Mouse (Mus musculus): ENCODE measurements at regions not wholly inside any gene's neighbourhood (a gene's known extent, or its start where the extent isn't known, plus 50 kb on each side); places are given as distances from the start of the nearest gene placed in this dataset.

GRCm38 (mm10) chr17:45811632-45812221 lies 78.1 kb upstream of the 1600014C23Rik start:
- 74% methylated on average over 11 of the region's 11 CpGs for WGBS
- no peak overlapping the region for H3K27ac ChIP-seq (ENCODE audit: low read depth, low read length)
- no peaks in the 10 kb centered on the region for H3K27me3 ChIP-seq (ENCODE audit: control insufficient read depth, insufficient read depth, low read length)
- H3K4me1 ChIP-seq (ENCODE audit: control insufficient read depth, insufficient read depth, low read length), result no peaks in the 10 kb centered on the region
- DNase-seq (ENCODE audit: low spot score, missing footprints) (no peak), ATAC-seq (ENCODE audit: low FRiP score) (no peak)
- H3K36me3 ChIP-seq (ENCODE audit: control insufficient read depth, insufficient read depth, low read length), result no peaks in the 10 kb centered on the region
- H3K9ac ChIP-seq (ENCODE audit: low read length), result no peak overlapping the region
- H3K9me3 ChIP-seq (ENCODE audit: control insufficient read depth, low read length), result no peaks in the 10 kb centered on the region
- H3K4me3 ChIP-seq (ENCODE audit: low read depth, low read length), result no peak overlapping the region
- no peak overlapping the region for H3K4me2 ChIP-seq

DNA sequence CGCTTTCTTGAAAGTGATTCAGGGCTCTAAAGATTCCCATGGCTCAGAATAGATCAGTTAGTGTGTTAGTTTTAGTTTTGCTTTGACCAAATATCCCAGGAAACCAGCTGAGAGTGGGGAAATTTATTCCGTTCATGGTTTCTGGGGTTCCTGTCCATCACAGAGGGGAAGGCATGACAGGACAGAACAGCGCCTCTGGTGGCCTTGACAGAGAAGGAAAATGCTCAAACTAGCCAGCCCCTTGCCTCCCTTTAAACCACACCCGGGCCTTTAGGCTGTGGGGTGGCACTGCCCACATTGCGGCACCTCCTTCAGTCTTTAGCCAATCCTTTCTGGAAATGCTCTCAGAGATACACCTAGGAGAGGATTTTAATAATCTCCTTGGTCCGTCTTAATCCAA lies 76.1 kb upstream of the 1600014C23Rik start:
- H3K4me2 ChIP-seq, result no peak overlapping the region
- WGBS, result 90% methylated on average over 6 of the region's 6 CpGs
- ATAC-seq (ENCODE audit: low FRiP score) (no peak), DNase-seq (ENCODE audit: low spot score, missing footprints) (no peak)
- no peaks in the 10 kb centered on the region for H3K27me3 ChIP-seq (ENCODE audit: control insufficient read depth, insufficient read depth, low read length)
- peaks cover 11% of the 10 kb centered on the region for H3K4me1 ChIP-seq (ENCODE audit: control insufficient read depth, insufficient read depth, low read length)
- no peak overlapping the region for H3K27ac ChIP-seq (ENCODE audit: low read depth, low read length)
- no peaks in the 10 kb centered on the region for H3K36me3 ChIP-seq (ENCODE audit: control insufficient read depth, insufficient read depth, low read length)
- no peak overlapping the region for H3K9ac ChIP-seq (ENCODE audit: low read length)
- no peaks in the 10 kb centered on the region for H3K9me3 ChIP-seq (ENCODE audit: control insufficient read depth, low read length)
- no peak overlapping the region for H3K4me3 ChIP-seq (ENCODE audit: low read depth, low read length)

- DNase-seq (ENCODE audit: low spot score, missing footprints) (no peak), ATAC-seq (ENCODE audit: low FRiP score) (no peak)
- H3K4me2 ChIP-seq, result no peak overlapping the region
- no peaks in the 10 kb centered on the region for H3K27me3 ChIP-seq (ENCODE audit: control insufficient read depth, insufficient read depth, low read length)
- no peak overlapping the region for H3K9ac ChIP-seq (ENCODE audit: low read length)
- peaks cover 11% of the 10 kb centered on the region for H3K4me1 ChIP-seq (ENCODE audit: control insufficient read depth, insufficient read depth, low read length)
- H3K27ac ChIP-seq (ENCODE audit: low read depth, low read length), result no peak overlapping the region
- WGBS, result 75% methylated on average over 4 of the region's 4 CpGs
- no peak overlapping the region for H3K4me3 ChIP-seq (ENCODE audit: low read depth, low read length)
- no peaks in the 10 kb centered on the region for H3K9me3 ChIP-seq (ENCODE audit: control insufficient read depth, low read length)
- no peaks in the 10 kb centered on the region for H3K36me3 ChIP-seq (ENCODE audit: control insufficient read depth, insufficient read depth, low read length)
Measured at GRCm38 (mm10) chr17:45808374-45808773, 74.7 kb upstream of the 1600014C23Rik start.

DNA sequence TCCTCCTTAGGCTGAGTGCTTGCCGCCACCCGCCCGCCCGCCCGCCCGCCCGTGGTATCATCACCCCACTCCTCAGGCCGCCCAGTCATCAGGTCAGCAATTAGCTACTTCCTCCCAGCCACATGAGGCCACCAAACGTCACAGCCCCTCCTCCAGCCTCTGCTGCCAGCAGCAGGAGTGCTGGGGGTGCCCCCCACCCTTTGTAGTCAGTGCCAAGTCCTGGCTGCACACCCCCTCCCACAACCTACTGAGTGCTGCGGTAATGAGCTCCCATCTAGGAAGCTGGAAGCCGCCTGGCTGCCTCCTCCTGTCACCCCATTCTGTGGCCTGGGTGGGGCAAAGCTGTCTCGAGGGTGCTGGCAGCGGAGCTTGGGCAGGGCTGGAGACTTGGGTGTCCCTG lies 73.8 kb upstream of the 1600014C23Rik start:
- Histone ChIP-seq H3K27ac (ENCODE audit: low read depth, low read length) (no peak overlapping the region), H3K4me2 (no peak overlapping the region), H3K4me3 (ENCODE audit: low read depth, low read length) (no peak overlapping the region), H3K9me3 (ENCODE audit: control insufficient read depth, low read length) (no peaks in the 10 kb centered on the region), H3K36me3 (ENCODE audit: control insufficient read depth, insufficient read depth, low read length) (no peaks in the 10 kb centered on the region), H3K27me3 (ENCODE audit: control insufficient read depth, insufficient read depth, low read length) (no peaks in the 10 kb centered on the region), H3K4me1 (ENCODE audit: control insufficient read depth, insufficient read depth, low read length) (peaks cover 11% of the 10 kb centered on the region), H3K9ac (ENCODE audit: low read length) (no peak overlapping the region)
- DNase-seq (ENCODE audit: low spot score, missing footprints) (no peak), ATAC-seq (ENCODE audit: low FRiP score) (no peak)
- WGBS, result 69% methylated on average over 13 of the region's 13 CpGs

- ATAC-seq (ENCODE audit: low FRiP score) (no peak), DNase-seq (ENCODE audit: low spot score, missing footprints) (no peak)
- WGBS, result 79% methylated on average over 4 of the region's 4 CpGs
- Histone ChIP-seq H3K27ac (ENCODE audit: low read depth, low read length) (no peak overlapping the region), H3K4me1 (ENCODE audit: control insufficient read depth, insufficient read depth, low read length) (peaks cover 11% of the 10 kb centered on the region), H3K4me2 (no peak overlapping the region), H3K9me3 (ENCODE audit: control insufficient read depth, low read length) (no peaks in the 10 kb centered on the region), H3K9ac (ENCODE audit: low read length) (no peak overlapping the region), H3K36me3 (ENCODE audit: control insufficient read depth, insufficient read depth, low read length) (no peaks in the 10 kb centered on the region), H3K4me3 (ENCODE audit: low read depth, low read length) (no peak overlapping the region), H3K27me3 (ENCODE audit: control insufficient read depth, insufficient read depth, low read length) (no peaks in the 10 kb centered on the region)
Measured at GRCm38 (mm10) chr17:45806831-45807230, 73.2 kb upstream of the 1600014C23Rik start.

- Histone ChIP-seq H3K4me1 (ENCODE audit: control insufficient read depth, insufficient read depth, low read length) (peaks cover 11% of the 10 kb centered on the region), H3K9ac (ENCODE audit: low read length) (no peak overlapping the region), H3K4me3 (ENCODE audit: low read depth, low read length) (no peak overlapping the region), H3K36me3 (ENCODE audit: control insufficient read depth, insufficient read depth, low read length) (no peaks in the 10 kb centered on the region), H3K27me3 (ENCODE audit: control insufficient read depth, insufficient read depth, low read length) (no peaks in the 10 kb centered on the region), H3K27ac (ENCODE audit: low read depth, low read length) (no peak overlapping the region), H3K4me2 (no peak overlapping the region), H3K9me3 (ENCODE audit: control insufficient read depth, low read length) (no peaks in the 10 kb centered on the region)
- DNase-seq (ENCODE audit: low spot score, missing footprints) (peak; percentile 91), ATAC-seq (ENCODE audit: low FRiP score) (no peak)
- WGBS, result 46% methylated on average over 5 of the region's 5 CpGs
Measured at GRCm38 (mm10) chr17:45806430-45806829, 72.8 kb upstream of the 1600014C23Rik start.

GRCm38 (mm10) chr17:45805471-45806082 lies 71.9 kb upstream of the 1600014C23Rik start:
- H3K27me3 ChIP-seq (ENCODE audit: control insufficient read depth, insufficient read depth, low read length), result no peaks in the 10 kb centered on the region
- H3K4me3 ChIP-seq (ENCODE audit: low read depth, low read length), result no peak overlapping the region; the same call in 1 of the 2 replicates
- ATAC-seq (ENCODE audit: low FRiP score), result peak; percentile 70
- DNase-seq (ENCODE audit: low spot score, missing footprints), result peak; percentile 93
- no peak overlapping the region for H3K9ac ChIP-seq (ENCODE audit: low read length)
- H3K9me3 ChIP-seq (ENCODE audit: control insufficient read depth, low read length), result no peaks in the 10 kb centered on the region
- H3K4me1 ChIP-seq (ENCODE audit: control insufficient read depth, insufficient read depth, low read length), result peaks cover 11% of the 10 kb centered on the region
- under 1% methylated on average over 34 of the region's 35 CpGs for WGBS
- no peak overlapping the region for H3K27ac ChIP-seq (ENCODE audit: low read depth, low read length)
- H3K4me2 ChIP-seq, result peak overlapping the region; percentile 29
- no peaks in the 10 kb centered on the region for H3K36me3 ChIP-seq (ENCODE audit: control insufficient read depth, insufficient read depth, low read length)

- H3K36me3 ChIP-seq (ENCODE audit: control insufficient read depth, insufficient read depth, low read length), result no peaks in the 10 kb centered on the region
- no peak overlapping the region for H3K9ac ChIP-seq (ENCODE audit: low read length)
- no peaks in the 10 kb centered on the region for H3K27me3 ChIP-seq (ENCODE audit: control insufficient read depth, insufficient read depth, low read length)
- no peak overlapping the region for H3K27ac ChIP-seq (ENCODE audit: low read depth, low read length)
- no peak for DNase-seq (ENCODE audit: low spot score, missing footprints)
- H3K4me3 ChIP-seq (ENCODE audit: low read depth, low read length), result no peak overlapping the region
- no peak overlapping the region for H3K4me2 ChIP-seq
- peaks cover 11% of the 10 kb centered on the region for H3K4me1 ChIP-seq (ENCODE audit: control insufficient read depth, insufficient read depth, low read length)
- 88% methylated on average over 8 of the region's 8 CpGs for WGBS
- no peaks in the 10 kb centered on the region for H3K9me3 ChIP-seq (ENCODE audit: control insufficient read depth, low read length)
- ATAC-seq (ENCODE audit: low FRiP score), result no peak
Measured at GRCm38 (mm10) chr17:45803331-45803730, 69.7 kb upstream of the 1600014C23Rik start.

DNA sequence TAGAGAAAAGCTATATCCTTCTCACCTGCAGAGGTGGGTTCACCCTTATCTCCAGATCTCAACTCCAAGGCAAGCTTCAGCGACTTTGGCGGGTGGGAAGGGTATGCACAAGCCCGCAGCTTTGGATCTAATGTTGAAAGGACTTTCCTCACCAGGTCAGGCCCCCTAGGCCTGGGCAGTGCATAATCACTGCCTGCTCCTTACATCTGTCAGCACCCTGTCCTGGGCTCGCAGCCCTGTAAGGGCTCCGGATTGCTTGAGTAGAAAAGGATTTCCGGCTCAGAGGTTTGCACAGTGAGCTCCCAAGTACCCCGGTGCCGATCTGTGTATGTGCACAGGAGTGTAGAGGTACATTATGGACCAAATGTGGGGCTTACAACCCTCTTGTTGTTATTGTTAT lies 68.8 kb upstream of the 1600014C23Rik start:
- Histone ChIP-seq H3K4me3 (ENCODE audit: low read depth, low read length) (no peak overlapping the region), H3K9ac (ENCODE audit: low read length) (no peak overlapping the region), H3K4me2 (no peak overlapping the region), H3K27ac (ENCODE audit: low read depth, low read length) (no peak overlapping the region), H3K4me1 (ENCODE audit: control insufficient read depth, insufficient read depth, low read length) (peaks cover 11% of the 10 kb centered on the region), H3K27me3 (ENCODE audit: control insufficient read depth, insufficient read depth, low read length) (no peaks in the 10 kb centered on the region), H3K36me3 (ENCODE audit: control insufficient read depth, insufficient read depth, low read length) (no peaks in the 10 kb centered on the region), H3K9me3 (ENCODE audit: control insufficient read depth, low read length) (no peaks in the 10 kb centered on the region)
- no peak for DNase-seq (ENCODE audit: low spot score, missing footprints)
- WGBS, result 90% methylated on average over 8 of the region's 8 CpGs
- no peak for ATAC-seq (ENCODE audit: low FRiP score)
